Mouse (Mus musculus) stomach, embryonic 15.5 days (tissue): ENCODE data around the gene Rap1b. TPM values are rescaled to one million over a fixed set of nuclear protein-coding genes. Genes with fewer than 3 reads are reported as not detected.

ENCODE experiments used
- ATAC-seq: fragments of 200-750 bp; cut with Nextera tagmentation; 2 replicates; pipeline ENCODE4 v1.8.0; 2017; ENCODE audit warnings: low read depth, moderate number of reproducible peaks, moderate TSS enrichment; ENCODE audit not compliant: insufficient read depth, low FRiP score
- H3K27ac ChIP-seq: fragments of 300-500 bp; sonication (generic); 2 replicates; pipeline ENCODE4 v1.5.1; 2015; ENCODE audit warnings: mild to moderate bottlenecking, inconsistent platforms
- H3K27me3 ChIP-seq: fragments of 300-500 bp; sonication (generic); replicated peaks from 2 replicates; pipeline ENCODE4 v1.6.1; 2015; ENCODE audit warnings: inconsistent platforms
- H3K36me3 ChIP-seq: fragments of 300-500 bp; sonication (generic); 2 replicates; pipeline ENCODE4 v1.6.1; 2015; ENCODE audit warnings: inconsistent platforms
- H3K4me1 ChIP-seq: fragments of 300-500 bp; sonication (generic); 2 replicates; pipeline ENCODE4 v1.6.1; 2015; ENCODE audit warnings: inconsistent platforms
- H3K4me2 ChIP-seq: fragments of 300-500 bp; sonication (generic); 2 replicates; pipeline ENCODE4 v1.6.1; 2015; ENCODE audit warnings: mild to moderate bottlenecking, inconsistent platforms
- H3K4me3 ChIP-seq: fragments of 300-500 bp; sonication (generic); replicated peaks from 2 replicates; pipeline ENCODE4 v1.5.1; 2015; ENCODE audit warnings: inconsistent platforms
- H3K9ac ChIP-seq: fragments of 300-500 bp; sonication (generic); 2 replicates; pipeline ENCODE4 v1.6.1; 2015; ENCODE audit warnings: inconsistent platforms
- H3K9me3 ChIP-seq: fragments of 300-500 bp; sonication (generic); 2 replicates; pipeline ENCODE4 v1.6.1; 2016; ENCODE audit warnings: inconsistent platforms
- WGBS: fragments of 180-500 bp; shearing (Covaris S2); methylation state at CpG from one replicate; pipeline ENCODE4 v1.1.7; 2015; 5-methylcytosine and 5-hydroxymethylcytosine counted together
- polyA plus RNA-seq: library from polyadenylated mRNA; unstranded; fragments of >200 nt; fragmentation: Nextera tagmentation; extraction: Ambion mirVana; gene quantifications from 2 replicates; pipeline ENCODE4 v1.2.1, GENCODE M21; 2015

Rap1b gene
- polyA plus RNA-seq, 1 experiment from 2014 or later, result 177 TPM

- Histone ChIP-seq H3K4me1 (peaks cover 11% of the 10 kb centered on the region), H3K4me3 (no peak overlapping the region), H3K27me3 (no peaks in the 10 kb centered on the region), H3K4me2 (no peak overlapping the region), H3K36me3 (no peaks in the 10 kb centered on the region), H3K27ac (no peak overlapping the region), H3K9ac (no peak overlapping the region), H3K9me3 (no peaks in the 10 kb centered on the region)
- 88% methylated on average over 3 of the region's 3 CpGs for WGBS
- no peak for ATAC-seq
Measured at GRCm38 (mm10) chr10:117838924-117839323, 6.9 kb downstream of the Rap1b start.

GRCm38 (mm10) chr10:117836354-117836753, 9.5 kb downstream of the Rap1b start:
- 65% methylated on average over 2 of the region's 2 CpGs for WGBS
- ATAC-seq, result no peak
- no peaks in the 10 kb centered on the region for H3K9me3 ChIP-seq
- peaks cover 5% of the 10 kb centered on the region; the same call in 1 of the 2 replicates for H3K4me1 ChIP-seq
- H3K27ac ChIP-seq, result no peak overlapping the region
- no peak overlapping the region for H3K9ac ChIP-seq
- H3K27me3 ChIP-seq, result no peaks in the 10 kb centered on the region
- no peak overlapping the region for H3K4me3 ChIP-seq
- H3K36me3 ChIP-seq, result no peaks in the 10 kb centered on the region
- H3K4me2 ChIP-seq, result no peak overlapping the region

GRCm38 (mm10) chr10:117835453-117835852, 10.4 kb downstream of the Rap1b start:
- Histone ChIP-seq H3K36me3 (no peaks in the 10 kb centered on the region), H3K27ac (no peak overlapping the region), H3K4me3 (no peak overlapping the region), H3K4me1 (peaks cover 2% of the 10 kb centered on the region; the same call in 1 of the 2 replicates), H3K4me2 (no peak overlapping the region), H3K9ac (no peak overlapping the region), H3K27me3 (no peaks in the 10 kb centered on the region), H3K9me3 (no peaks in the 10 kb centered on the region)
- no peak for ATAC-seq
- WGBS, result 67% methylated on average over 5 of the region's 5 CpGs

- Histone ChIP-seq H3K4me1 (no peaks in the 10 kb centered on the region), H3K27ac (no peak overlapping the region), H3K4me2 (no peak overlapping the region), H3K4me3 (no peak overlapping the region), H3K36me3 (no peaks in the 10 kb centered on the region), H3K9ac (no peak overlapping the region), H3K27me3 (no peaks in the 10 kb centered on the region), H3K9me3 (no peaks in the 10 kb centered on the region)
- 85% methylated on average over 3 of the region's 3 CpGs for whole genome bisulfite sequencing
- no peak for ATAC-seq
Measured at GRCm38 (mm10) chr10:117830797-117831196, 15.0 kb downstream of the Rap1b start.

GRCm38 (mm10) chr10:117829472-117830155, 16.2 kb downstream of the Rap1b start:
- Histone ChIP-seq H3K9me3 (no peaks in the 10 kb centered on the region), H3K27me3 (no peaks in the 10 kb centered on the region), H3K36me3 (no peaks in the 10 kb centered on the region), H3K4me3 (no peak overlapping the region), H3K9ac (no peak overlapping the region), H3K4me1 (no peaks in the 10 kb centered on the region), H3K27ac (no peak overlapping the region), H3K4me2 (no peak overlapping the region)
- no peak for ATAC-seq
- WGBS, result 86% methylated on average over 7 of the region's 7 CpGs

- no peak overlapping the region for H3K4me3 ChIP-seq
- WGBS, result 77% methylated on average over 4 of the region's 4 CpGs
- no peak for ATAC-seq
Measured at GRCm38 (mm10) chr10:117829022-117829421, 16.8 kb downstream of the Rap1b start.

GRCm38 (mm10) chr10:117828536-117828935, 17.3 kb downstream of the Rap1b start:
- Histone ChIP-seq H3K4me1 (no peaks in the 10 kb centered on the region; the same call in 1 of the 2 replicates), H3K9ac (no peak overlapping the region), H3K9me3 (no peaks in the 10 kb centered on the region), H3K4me3 (no peak overlapping the region), H3K4me2 (no peak overlapping the region), H3K27me3 (no peaks in the 10 kb centered on the region), H3K36me3 (peaks cover 2% of the 10 kb centered on the region), H3K27ac (no peak overlapping the region)
- no peak for ATAC-seq
- 51% methylated on average over 4 of the region's 4 CpGs for WGBS

More at GRCm38 (mm10) chr10:117829022-117829421, 16.8 kb downstream of the Rap1b start:
- H3K27me3 ChIP-seq, result no peaks in the 10 kb centered on the region
- no peaks in the 10 kb centered on the region for H3K36me3 ChIP-seq
- H3K4me1 ChIP-seq, result no peaks in the 10 kb centered on the region; the same call in 1 of the 2 replicates
- no peak overlapping the region for H3K27ac ChIP-seq
- H3K4me2 ChIP-seq, result no peak overlapping the region
- no peaks in the 10 kb centered on the region for H3K9me3 ChIP-seq
- no peak overlapping the region for H3K9ac ChIP-seq

- H3K36me3 ChIP-seq, result peaks cover 26% of the 10 kb centered on the region
- H3K4me2 ChIP-seq, result no peak overlapping the region
- ATAC-seq, result no peak
- 80% methylated on average over 4 of the region's 4 CpGs for WGBS
- no peak overlapping the region for H3K9ac ChIP-seq
- H3K4me1 ChIP-seq, result no peaks in the 10 kb centered on the region; the same call in 1 of the 2 replicates
- no peaks in the 10 kb centered on the region for H3K27me3 ChIP-seq
- H3K4me3 ChIP-seq, result no peak overlapping the region
- H3K27ac ChIP-seq, result no peak overlapping the region
- no peaks in the 10 kb centered on the region for H3K9me3 ChIP-seq
Measured at GRCm38 (mm10) chr10:117824647-117825046, 21.2 kb downstream of the Rap1b start.

- ATAC-seq, result no peak; the same call in 1 of the 2 replicates
- H3K4me2 ChIP-seq, result no peak overlapping the region
- H3K36me3 ChIP-seq, result peaks cover 30% of the 10 kb centered on the region
- no peaks in the 10 kb centered on the region for H3K9me3 ChIP-seq
- no peak overlapping the region for H3K9ac ChIP-seq
- WGBS, result 64% methylated on average over 4 of the region's 4 CpGs
- no peak overlapping the region for H3K27ac ChIP-seq
- no peak overlapping the region for H3K4me3 ChIP-seq
- no peaks in the 10 kb centered on the region; the same call in 1 of the 2 replicates for H3K4me1 ChIP-seq
- no peaks in the 10 kb centered on the region for H3K27me3 ChIP-seq
Measured at GRCm38 (mm10) chr10:117824139-117824538, 21.7 kb downstream of the Rap1b start.

- Histone ChIP-seq H3K4me3 (no peak overlapping the region), H3K27me3 (no peaks in the 10 kb centered on the region), H3K4me1 (no peaks in the 10 kb centered on the region; the same call in 1 of the 2 replicates), H3K9me3 (no peaks in the 10 kb centered on the region), H3K9ac (no peak overlapping the region), H3K4me2 (no peak overlapping the region), H3K27ac (no peak overlapping the region), H3K36me3 (peaks cover 35% of the 10 kb centered on the region)
- no peak for ATAC-seq
- 69% methylated on average over 6 of the region's 6 CpGs for WGBS
Measured at GRCm38 (mm10) chr10:117823321-117823720, 22.5 kb downstream of the Rap1b start.

GRCm38 (mm10) chr10:117818600-117818999, 27.2 kb downstream of the Rap1b start:
- Histone ChIP-seq H3K27ac (no peak overlapping the region), H3K36me3 (peaks cover 60% of the 10 kb centered on the region)

GRCm38 (mm10) chr10:117816721-117817120, 29.1 kb downstream of the Rap1b start:
- no peaks in the 10 kb centered on the region for H3K4me1 ChIP-seq
- H3K27me3 ChIP-seq, result no peaks in the 10 kb centered on the region
- 93% methylated on average over 6 of the region's 6 CpGs for WGBS
- H3K4me2 ChIP-seq, result no peak overlapping the region
- H3K4me3 ChIP-seq, result no peak overlapping the region
- ATAC-seq, result no peak
- H3K9me3 ChIP-seq, result no peaks in the 10 kb centered on the region
- no peak overlapping the region for H3K27ac ChIP-seq
- H3K9ac ChIP-seq, result no peak overlapping the region
- H3K36me3 ChIP-seq, result peaks cover 50% of the 10 kb centered on the region

More at GRCm38 (mm10) chr10:117818600-117818999, 27.2 kb downstream of the Rap1b start:
- no peaks in the 10 kb centered on the region for H3K27me3 ChIP-seq
- ATAC-seq, result no peak
- H3K4me1 ChIP-seq, result no peaks in the 10 kb centered on the region
- H3K4me3 ChIP-seq, result no peak overlapping the region
- no peaks in the 10 kb centered on the region for H3K9me3 ChIP-seq
- no peak overlapping the region for H3K9ac ChIP-seq
- no peak overlapping the region for H3K4me2 ChIP-seq
- WGBS, result 81% methylated on average over 6 of the region's 6 CpGs
